Mouse (Mus musculus) gastrocnemius, postnatal 14 days (tissue): ENCODE data around the gene Xrcc6. TPM values are rescaled to one million over a fixed set of nuclear protein-coding genes. Genes with fewer than 3 reads are reported as not detected.

Source experiments
- DNase-seq: peaks from one replicate; pipeline ENCODE4 v3.0.0; 2021; ENCODE audit warnings: mixed read lengths
- intact Hi-C: fragments of 180-260 bp; cut with DNase I; formaldehyde crosslinking; loops from one replicate; pipeline ENCODE4 v1.15.1; 2025; ENCODE audit warnings: low total_unique reads
- long read RNA-seq, 2 experiments: library from polyadenylated mRNA; stranded (forward); transcript quantifications; one replicate each; pipeline ENCODE4 v2.0.0; 2021
- total RNA-seq, 2 experiments: library from RNA; stranded (reverse); gene quantifications; 2 replicates each; pipeline ENCODE4 v1.2.3; 2021

Gene Xrcc6
- total RNA-seq: 10 to 100 TPM; 22.0 to 26.6 TPM
- long read RNA-seq, experiment 1, transcript Xrcc6-201 (13 exons, 2,114 nt): major isoform, 31 of 34 reads
- long read RNA-seq, experiment 1, partial matches to known transcripts: 1 of 34 reads
- long read RNA-seq, experiment 1, other reads (novel, unspliced or antisense): 2 of 34 reads
- long read RNA-seq, experiment 2, transcript Xrcc6-201 (13 exons, 2,114 nt): major isoform, 33 of 37 reads
- long read RNA-seq, experiment 2, partial matches to known transcripts: 1 of 37 reads
- long read RNA-seq, experiment 2, other reads (novel, unspliced or antisense): 3 of 37 reads

- intact Hi-C loops: loop anchor here (5.0 kb wide), 1 partner anchor 45 kb away; no protein-coding TSS in a partner anchor
- no peak for DNase-seq
Measured at GRCm38 (mm10) chr15:81987646-81988045, at the start of gene Xrcc6. TSS of gene Xrcc6 (plus strand) at chr15:81987835.

GRCm38 (mm10) chr15:81938246-81938645 lies 49.4 kb upstream of the Xrcc6 start:
- DNase-seq: no peak
- intact Hi-C loops: no loop called here

- intact Hi-C loops: no loop called here
Measured at GRCm38 (mm10) chr15:81939157-81939715, 48.4 kb upstream of the Xrcc6 start.

GRCm38 (mm10) chr15:81939774-81940173 lies 47.9 kb upstream of the Xrcc6 start:
- intact Hi-C loops: loop anchor here (5.0 kb wide), 1 partner anchor 48 kb away; the partner anchor contains the start of gene Xrcc6
- no peak for DNase-seq

More at GRCm38 (mm10) chr15:81939157-81939715, 48.4 kb upstream of the Xrcc6 start:
- no peak for DNase-seq

- DNase-seq: no peak
- intact Hi-C loops: loop anchor here (5.0 kb wide), 1 partner anchor 47 kb away; the partner anchor contains the start of gene Xrcc6
Measured at GRCm38 (mm10) chr15:81940219-81940618, 47.4 kb upstream of the Xrcc6 start.

- DNase-seq: no peak
- intact Hi-C loops: loop anchor here (5.0 kb wide), 1 partner anchor 46 kb away; the partner anchor contains the start of gene Xrcc6
Measured at GRCm38 (mm10) chr15:81941010-81941409, 46.6 kb upstream of the Xrcc6 start.

GRCm38 (mm10) chr15:81943176-81943749 lies 44.4 kb upstream of the Xrcc6 start:
- no peak for DNase-seq

GRCm38 (mm10) chr15:81949076-81949475 lies 38.6 kb upstream of the Xrcc6 start:
- no peak for DNase-seq
- intact Hi-C loops: no loop called here

More at GRCm38 (mm10) chr15:81943176-81943749, 44.4 kb upstream of the Xrcc6 start:
- intact Hi-C loops: loop anchor here (5.0 kb wide), 1 partner anchor 44 kb away; the partner anchor contains the start of gene Xrcc6

- intact Hi-C loops: no loop called here
Measured at GRCm38 (mm10) chr15:81949476-81950131, 38.0 kb upstream of the Xrcc6 start.

GRCm38 (mm10) chr15:81950716-81951115 lies 36.9 kb upstream of the Xrcc6 start:
- no peak for DNase-seq
- intact Hi-C loops: no loop called here

More at GRCm38 (mm10) chr15:81949476-81950131, 38.0 kb upstream of the Xrcc6 start:
- DNase-seq: no peak

- DNase-seq: no peak
- intact Hi-C loops: no loop called here
Measured at GRCm38 (mm10) chr15:81951159-81951558, 36.5 kb upstream of the Xrcc6 start.

- intact Hi-C loops: no loop called here
Measured at GRCm38 (mm10) chr15:81952310-81952709, 35.3 kb upstream of the Xrcc6 start.

GRCm38 (mm10) chr15:81954151-81954583 lies 33.5 kb upstream of the Xrcc6 start:
- intact Hi-C loops: no loop called here
- DNase-seq: no peak

More at GRCm38 (mm10) chr15:81952310-81952709, 35.3 kb upstream of the Xrcc6 start:
- no peak for DNase-seq

- no peak for DNase-seq
- intact Hi-C loops: loop anchor here (5.0 kb wide), 1 partner anchor 38 kb away; no protein-coding TSS in a partner anchor
Measured at GRCm38 (mm10) chr15:81954716-81955115, 32.9 kb upstream of the Xrcc6 start.

GRCm38 (mm10) chr15:81955414-81955813 lies 32.2 kb upstream of the Xrcc6 start:
- DNase-seq: no peak

GRCm38 (mm10) chr15:81956457-81956856 lies 31.2 kb upstream of the Xrcc6 start:
- DNase-seq: peak; percentile 32
- intact Hi-C loops: loop anchor here (5.0 kb wide), 1 partner anchor 36 kb away; no protein-coding TSS in a partner anchor

More at GRCm38 (mm10) chr15:81955414-81955813, 32.2 kb upstream of the Xrcc6 start:
- intact Hi-C loops: loop anchor here (5.0 kb wide), 1 partner anchor 37 kb away; no protein-coding TSS in a partner anchor

GRCm38 (mm10) chr15:81957598-81957997 lies 30.0 kb upstream of the Xrcc6 start:
- intact Hi-C loops: loop anchor here (5.0 kb wide), 1 partner anchor 35 kb away; no protein-coding TSS in a partner anchor
- DNase-seq: no peak

- intact Hi-C loops: loop anchor here (5.0 kb wide), 1 partner anchor 33 kb away; no protein-coding TSS in a partner anchor
- no peak for DNase-seq
Measured at GRCm38 (mm10) chr15:81958906-81959305, 28.7 kb upstream of the Xrcc6 start.
